Mouse (Mus musculus): ENCODE results near the gene Sned1.

GRCm38 (mm10) chr1:93236545-93236924 lies 894 bp downstream of the Sned1 start:
- TF ChIP-seq POLR2A (IDR thresholded peaks at IDR 0.05; ENCODE audit: extremely low read depth, insufficient read depth, low read length) (no peak), CTCF (IDR thresholded peaks at IDR 0.05; ENCODE audit: extremely low read depth, insufficient read depth, low read length) (no peak)

Measured in cortical plate, adult 2 months (tissue).